Mouse (Mus musculus) T-cell, adult 2 months (primary cell): Measurements from ENCODE around the gene Nisch.

Experiments
- DNase-seq: peaks from one replicate; pipeline ENCODE4 v3.0.0; 2022; ENCODE audit warnings: low spot score

Nisch gene

GRCm38 (mm10) chr14:31161191-31161590, 55.6 kb downstream of the Nisch start:
- DNase-seq = no peak

GRCm38 (mm10) chr14:31160196-31161150, 56.3 kb downstream of the Nisch start:
- no peak for DNase-seq

GRCm38 (mm10) chr14:31145694-31146093, 71.1 kb downstream of the Nisch start:
- DNase-seq = no peak

- DNase-seq = no peak
These were observed 75.7 kb downstream of the Nisch start for GRCm38 (mm10) chr14:31141011-31141410.

DNA sequence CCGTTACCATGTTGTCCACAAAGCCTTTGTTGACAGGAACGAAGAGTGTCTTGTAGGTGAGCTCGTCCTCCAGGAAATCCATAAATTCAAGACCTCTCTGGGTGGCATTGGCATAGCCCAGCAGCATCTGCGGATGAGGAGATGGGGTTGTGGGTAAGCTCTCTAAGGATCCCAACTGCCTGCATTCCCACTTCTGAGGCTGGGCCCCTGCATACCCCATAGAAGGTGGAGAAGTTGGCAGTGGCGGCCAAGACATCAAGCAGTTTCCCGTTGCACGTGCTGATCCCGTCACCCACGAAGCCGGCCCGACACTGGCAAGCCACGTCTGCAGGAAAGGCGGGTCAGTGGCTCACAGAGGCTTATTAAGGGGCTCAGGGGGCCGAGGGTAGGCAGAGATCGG, 76.6 kb downstream of the Nisch start:
- no peak for DNase-seq

- no peak for DNase-seq
These were observed 77.1 kb downstream of the Nisch start for GRCm38 (mm10) chr14:31139666-31140065.

GRCm38 (mm10) chr14:31138897-31139429, 77.8 kb downstream of the Nisch start:
- no peak for DNase-seq

- no peak for DNase-seq
These were observed 78.4 kb downstream of the Nisch start for GRCm38 (mm10) chr14:31138219-31138896.

GRCm38 (mm10) chr14:31137791-31138190, 79.0 kb downstream of the Nisch start:
- no peak for DNase-seq

DNA sequence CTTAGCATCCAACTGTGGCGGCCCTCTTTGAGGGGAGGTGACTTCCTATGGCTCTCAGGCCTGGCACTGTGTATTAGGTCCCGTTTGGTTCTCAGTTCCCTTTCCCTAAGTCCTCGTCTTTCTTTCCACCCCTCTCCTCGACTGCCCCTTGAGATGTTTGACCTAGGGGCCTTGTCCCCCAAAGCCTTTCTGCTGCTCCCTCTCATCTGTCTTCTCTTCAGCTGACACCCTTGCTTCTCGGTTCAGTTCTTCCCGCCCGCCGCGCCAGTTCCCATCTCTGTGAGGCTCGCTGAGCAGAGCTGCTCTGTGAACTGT, 79.5 kb downstream of the Nisch start:
- DNase-seq = no peak

- DNase-seq = no peak
These were observed 80.1 kb downstream of the Nisch start for GRCm38 (mm10) chr14:31136411-31137280.

GRCm38 (mm10) chr14:31135495-31136410, 81.0 kb downstream of the Nisch start:
- DNase-seq = no peak

DNA sequence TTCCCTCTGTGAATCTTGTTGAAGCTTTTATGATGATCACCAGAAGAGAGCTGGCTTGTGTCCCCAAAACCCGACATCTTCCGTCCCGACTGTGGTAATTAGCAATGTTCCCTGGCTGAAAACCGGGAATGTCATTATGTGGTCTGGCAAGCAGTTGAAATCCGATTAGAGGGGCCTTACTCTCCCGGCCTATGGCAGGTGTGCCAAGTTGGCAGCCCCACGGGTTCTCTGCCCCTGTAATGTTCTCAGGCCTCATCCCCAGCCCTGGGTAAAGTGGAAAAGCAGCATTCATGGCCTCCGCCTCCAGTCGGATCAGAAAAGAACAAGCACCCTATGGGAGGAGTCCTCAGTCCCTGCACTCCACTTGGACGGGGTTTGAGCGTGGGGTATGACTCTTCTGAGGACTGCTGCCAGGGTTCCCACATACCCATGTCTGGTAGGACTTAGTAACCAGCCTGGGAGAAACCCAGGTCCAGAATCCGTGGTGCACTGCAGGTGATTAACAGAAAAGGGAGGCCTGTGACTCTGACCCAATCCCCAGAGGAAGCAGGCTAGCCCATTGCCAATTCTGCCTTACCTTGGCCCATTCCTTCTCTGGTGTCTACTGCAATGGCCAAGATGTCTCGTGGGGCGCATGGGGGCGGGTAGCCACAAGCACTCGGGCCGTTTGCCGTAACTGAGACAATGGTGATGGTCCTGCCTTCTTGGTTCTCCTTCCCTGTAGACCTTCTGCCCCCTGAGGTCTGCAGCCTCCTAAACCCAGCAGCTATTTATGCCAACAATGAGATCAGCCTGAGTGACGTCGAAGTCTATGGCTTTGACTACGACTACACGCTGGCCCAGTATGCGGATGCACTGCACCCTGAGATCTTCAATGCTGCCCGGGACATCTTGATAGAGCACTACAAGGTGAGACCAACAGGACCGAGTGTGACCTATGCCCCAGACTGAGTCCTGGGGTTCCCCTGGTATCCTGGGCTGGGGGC, 82.4 kb downstream of the Nisch start:
- DNase-seq = no peak

- no peak for DNase-seq
These were observed 83.6 kb downstream of the Nisch start for GRCm38 (mm10) chr14:31133023-31133665.

- DNase-seq = no peak
These were observed 84.2 kb downstream of the Nisch start for GRCm38 (mm10) chr14:31132491-31132975.

DNA sequence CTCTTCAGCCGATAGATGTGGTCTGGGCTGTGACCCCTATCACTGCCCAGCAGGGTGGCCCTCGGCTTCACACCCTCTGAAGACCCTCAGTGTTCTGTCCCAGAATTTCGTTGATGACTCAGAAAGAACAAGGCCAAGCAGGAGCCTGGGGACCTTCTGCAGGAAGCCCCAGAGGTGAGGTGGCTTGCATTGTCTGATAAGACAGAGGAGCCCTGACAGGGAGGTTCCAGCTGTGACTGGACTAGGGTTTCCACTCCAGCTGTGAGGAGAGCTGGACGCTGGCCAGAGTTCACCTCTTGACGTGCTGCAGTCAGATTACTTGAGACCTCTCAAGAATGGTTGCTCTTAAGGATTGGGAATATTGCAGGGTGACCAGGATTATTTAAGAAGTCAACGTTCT, 84.7 kb downstream of the Nisch start:
- no peak for DNase-seq

DNA sequence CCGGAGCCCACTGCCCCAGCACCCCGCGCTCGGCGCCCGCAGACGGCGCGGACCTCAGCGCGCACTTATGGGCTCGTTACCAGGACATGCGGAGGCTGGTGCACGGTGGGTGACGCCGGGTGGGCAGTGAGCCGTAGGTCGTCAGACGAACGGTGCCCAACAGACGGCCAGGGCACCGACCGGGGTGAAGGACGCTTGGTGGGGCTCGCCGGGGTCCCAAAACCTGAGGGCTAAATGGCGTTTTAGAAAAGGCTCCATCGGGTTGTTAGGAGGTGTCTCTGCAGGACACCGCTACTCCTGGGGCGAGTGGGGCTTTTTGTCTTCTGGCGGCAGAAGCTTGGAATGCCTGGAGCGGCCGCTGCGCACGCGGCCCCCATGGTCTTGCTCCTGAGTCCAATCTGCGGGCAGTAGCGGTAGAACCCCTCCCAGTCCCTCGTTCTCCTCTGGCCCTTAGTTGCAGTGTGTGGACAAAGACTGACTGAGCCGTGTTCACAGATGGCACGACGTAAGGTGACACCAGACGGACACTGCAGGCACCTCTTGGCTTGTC, 85.4 kb downstream of the Nisch start:
- DNase-seq = peak; percentile 10
